Mouse (Mus musculus) c-Kit-positive CD71-negative TER-119-negative erythroid progenitor cells, embryonic 14.5 days (primary cell): Measurements from ENCODE around the gene Prkca.

Experiments
- DNase-seq: peaks from one replicate; pipeline ENCODE4 v3.0.0-alpha.2; 2013; ENCODE audit warnings: low read depth

Prkca gene

DNA sequence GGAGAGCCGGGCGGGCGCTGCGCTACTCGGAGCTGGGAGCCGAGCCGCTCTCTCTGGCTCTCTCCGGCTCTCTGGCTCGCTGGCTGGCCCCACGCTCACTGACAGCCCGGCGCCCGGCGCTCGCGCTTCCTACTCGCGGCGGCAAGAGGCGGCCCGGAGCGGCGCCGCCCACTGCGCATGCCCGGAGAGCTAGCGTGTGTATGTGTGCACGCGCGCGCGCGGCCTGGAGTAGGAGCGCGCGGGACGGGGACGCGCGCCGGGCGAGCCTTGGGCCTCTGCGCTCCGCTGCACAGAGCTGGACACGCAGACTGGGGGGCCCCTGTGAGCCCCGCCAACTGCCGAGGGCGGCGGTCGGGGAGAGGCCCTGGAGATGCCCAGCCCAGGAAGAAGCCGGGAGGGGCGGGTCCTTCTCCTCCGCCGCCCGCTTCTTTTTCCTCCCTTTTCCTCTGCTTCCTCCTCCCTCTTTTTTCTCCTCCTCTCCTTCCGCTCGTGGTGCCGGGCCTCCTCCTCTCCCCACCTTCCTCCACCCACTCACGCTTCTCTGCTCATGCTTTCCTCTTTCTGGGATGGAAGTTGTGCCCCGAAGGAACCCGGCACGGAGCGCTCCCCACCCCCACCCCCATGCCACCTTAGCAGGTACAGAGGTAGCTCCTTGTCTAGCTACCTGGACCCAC is at the start of gene Prkca:
TSS of gene Prkca (minus strand) at position 140 of the 674 bp plus-strand sequence.
- DNase-seq, result peak; percentile 78

DNA sequence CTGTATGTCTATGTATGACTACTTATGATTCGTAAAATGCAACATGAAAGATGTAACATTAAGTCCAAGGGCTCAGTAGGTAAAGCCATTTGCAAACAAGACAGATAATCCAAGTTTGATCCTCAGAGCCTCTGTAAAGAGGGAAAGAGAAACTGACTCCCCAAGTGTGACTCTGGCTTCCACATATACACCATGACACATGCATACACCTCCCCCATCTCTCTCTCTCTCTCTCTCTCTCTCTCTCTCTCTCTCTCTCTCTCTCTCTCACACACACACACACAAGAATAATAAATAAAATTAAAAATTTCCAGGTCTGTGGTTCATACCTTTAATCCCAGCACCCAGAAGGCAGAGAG is 41.9 kb upstream of the Prkca start:
- DNase-seq, result no peak

DNA sequence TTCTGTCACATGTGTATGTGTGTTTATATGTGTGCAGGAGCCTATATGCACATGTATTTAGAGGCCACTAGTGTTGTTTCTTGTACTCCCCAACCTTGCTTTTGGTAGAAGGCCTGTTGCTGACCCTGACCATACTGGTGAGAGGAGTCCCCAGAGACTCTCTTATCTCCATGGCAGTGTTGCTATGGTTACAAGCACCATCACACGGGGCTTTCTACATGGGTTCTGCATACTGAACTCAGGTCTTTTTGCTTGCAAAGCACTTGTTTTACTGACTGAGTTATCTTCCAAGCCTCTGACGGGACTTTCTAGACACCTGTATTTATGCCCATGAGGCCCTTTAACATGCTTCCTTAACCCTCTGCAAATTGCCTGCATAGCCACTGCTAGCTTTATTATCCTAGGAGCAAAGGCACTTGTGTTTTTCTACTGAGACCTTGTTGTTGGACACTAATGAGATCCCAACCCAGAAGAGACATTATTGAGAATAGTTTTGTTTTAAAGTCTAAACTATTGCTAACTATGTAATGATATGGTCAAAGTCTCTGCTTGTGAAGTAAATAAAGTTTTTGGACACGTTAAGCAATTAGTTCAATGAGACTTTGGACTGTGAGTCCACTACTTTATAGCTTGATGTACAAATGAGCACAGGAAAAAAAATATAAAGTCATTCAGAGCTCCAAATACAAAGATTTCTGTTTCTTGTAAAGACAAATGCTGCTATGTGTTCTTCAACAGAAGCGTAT is 41.4 kb upstream of the Prkca start:
- no peak for DNase-seq

DNA sequence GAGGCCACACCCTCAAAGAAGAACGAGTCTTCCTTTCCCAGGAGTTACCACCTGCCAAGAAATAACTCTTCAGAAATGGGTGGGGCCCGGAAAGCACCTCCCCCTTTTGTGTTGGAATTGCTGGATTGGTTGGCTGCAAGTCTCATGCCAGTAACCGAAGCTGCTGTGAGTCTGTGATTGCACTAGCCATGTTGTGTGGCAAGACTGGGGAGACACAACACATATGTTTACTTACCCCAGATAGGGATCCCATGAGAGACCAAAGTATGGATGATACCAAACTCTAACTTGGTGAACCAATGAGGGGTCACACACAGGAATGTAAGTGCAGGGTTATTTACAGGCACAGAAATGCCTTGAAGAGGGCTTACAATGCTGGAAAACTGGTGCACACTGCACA is 38.9 kb upstream of the Prkca start:
- no peak for DNase-seq

DNA sequence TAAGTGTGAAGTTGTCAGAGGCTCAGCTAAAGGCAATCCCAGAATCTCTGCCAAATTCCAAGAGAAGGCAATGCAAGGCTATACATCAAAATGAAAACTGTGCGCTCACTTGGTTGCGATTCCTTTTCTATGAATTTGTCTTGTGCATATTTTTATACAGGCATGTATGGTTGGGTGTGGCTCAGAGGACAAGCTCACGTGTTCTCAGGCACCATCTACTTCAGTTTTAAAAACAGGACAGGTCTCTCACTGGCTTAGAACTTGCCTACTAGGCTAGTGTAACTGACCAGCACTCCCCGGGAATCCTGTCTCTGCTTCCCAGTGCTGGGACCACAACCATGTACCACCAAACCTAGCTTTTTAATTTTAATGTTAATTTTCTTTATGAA is 34.6 kb upstream of the Prkca start:
- no peak for DNase-seq

DNA sequence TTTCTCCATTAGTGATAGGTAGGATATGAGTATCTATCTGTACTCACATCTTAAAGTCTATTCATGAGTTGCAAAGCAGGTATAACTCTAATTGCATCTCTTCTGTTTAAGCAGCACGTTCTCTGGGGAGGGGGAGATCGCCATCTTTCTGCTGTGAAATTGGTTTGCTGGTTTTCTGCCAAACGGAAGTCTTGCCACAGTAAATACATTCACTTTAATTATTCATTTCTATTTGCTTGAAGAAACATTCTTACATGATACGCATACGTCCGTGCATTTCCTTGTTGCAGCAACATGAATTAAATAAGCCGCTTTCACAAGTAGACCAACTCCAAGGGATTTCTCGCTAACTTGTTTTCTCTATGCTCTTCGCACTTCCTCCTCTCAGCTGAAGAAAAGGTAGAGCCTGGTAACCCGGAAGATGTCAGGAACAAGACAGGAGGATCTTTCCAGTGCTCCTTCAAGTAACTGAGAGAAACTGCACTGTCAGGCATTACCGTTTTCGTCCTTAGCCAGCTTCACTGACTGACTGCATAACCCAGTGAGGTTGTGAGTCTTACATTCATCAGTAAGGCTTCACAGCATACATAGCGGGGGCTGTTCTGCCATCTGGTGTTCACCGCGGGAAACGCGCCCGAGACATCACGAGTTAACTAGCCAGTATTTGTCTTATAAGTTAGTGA is 34.1 kb upstream of the Prkca start:
- peak; percentile 56 for DNase-seq

DNA sequence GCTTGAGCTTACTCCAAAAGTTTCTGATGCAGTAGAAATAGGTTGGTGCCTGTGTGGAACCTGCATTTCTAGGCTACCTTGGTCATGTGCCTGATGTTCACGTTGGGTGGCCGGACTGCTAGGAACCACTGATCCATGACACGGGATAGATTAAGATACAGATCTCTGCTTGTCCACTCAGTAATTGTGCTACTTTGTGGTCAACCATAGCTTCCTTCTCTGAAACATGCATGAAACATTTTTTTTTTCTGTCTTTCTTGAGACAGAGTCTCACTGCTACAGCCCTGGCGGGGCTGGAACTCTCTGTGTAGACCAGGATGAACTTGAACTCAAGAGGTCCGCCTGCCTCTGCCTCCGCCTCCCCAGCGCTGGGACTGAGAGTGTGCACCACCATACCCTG is 33.1 kb upstream of the Prkca start:
- no peak for DNase-seq

DNA sequence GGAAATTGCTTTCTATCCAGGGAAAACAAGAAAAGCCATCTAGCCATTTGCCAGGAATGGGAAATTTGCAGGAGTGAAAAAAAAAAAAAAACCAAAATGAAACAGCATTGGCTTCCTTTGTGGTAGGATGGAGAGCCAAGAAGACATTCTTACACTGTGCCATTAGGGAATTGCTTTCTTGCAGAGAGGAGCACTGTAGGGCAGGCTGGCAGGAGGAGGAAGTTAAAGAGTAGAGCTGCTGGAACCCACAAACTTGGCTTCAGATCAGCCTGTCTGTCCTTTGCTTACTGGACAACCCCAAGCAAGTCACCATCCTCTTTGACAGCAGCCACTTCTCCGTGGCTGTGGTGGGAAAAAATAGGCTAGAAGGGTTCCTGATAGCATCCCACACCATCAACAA is 23.3 kb upstream of the Prkca start:
- no peak for DNase-seq

DNA sequence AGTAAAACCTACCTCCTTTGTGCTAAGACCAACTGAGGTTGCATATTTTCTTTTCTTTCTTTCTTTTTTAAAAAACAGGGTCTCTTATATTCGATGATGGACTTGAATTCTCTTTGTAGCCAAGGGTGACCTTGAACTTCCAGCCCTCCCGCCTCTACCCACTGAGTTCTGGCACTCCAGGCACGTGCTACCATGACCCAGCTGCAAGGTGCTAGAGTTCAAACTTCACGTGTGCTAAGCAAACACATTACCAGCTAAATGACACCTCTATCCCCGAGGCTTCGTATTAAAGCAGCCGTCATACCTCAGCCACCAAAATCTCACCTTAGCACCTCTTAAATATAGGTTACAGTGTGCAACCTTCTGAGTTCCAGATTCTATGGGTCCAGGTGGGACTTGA is 21.9 kb upstream of the Prkca start:
- no peak for DNase-seq

DNA sequence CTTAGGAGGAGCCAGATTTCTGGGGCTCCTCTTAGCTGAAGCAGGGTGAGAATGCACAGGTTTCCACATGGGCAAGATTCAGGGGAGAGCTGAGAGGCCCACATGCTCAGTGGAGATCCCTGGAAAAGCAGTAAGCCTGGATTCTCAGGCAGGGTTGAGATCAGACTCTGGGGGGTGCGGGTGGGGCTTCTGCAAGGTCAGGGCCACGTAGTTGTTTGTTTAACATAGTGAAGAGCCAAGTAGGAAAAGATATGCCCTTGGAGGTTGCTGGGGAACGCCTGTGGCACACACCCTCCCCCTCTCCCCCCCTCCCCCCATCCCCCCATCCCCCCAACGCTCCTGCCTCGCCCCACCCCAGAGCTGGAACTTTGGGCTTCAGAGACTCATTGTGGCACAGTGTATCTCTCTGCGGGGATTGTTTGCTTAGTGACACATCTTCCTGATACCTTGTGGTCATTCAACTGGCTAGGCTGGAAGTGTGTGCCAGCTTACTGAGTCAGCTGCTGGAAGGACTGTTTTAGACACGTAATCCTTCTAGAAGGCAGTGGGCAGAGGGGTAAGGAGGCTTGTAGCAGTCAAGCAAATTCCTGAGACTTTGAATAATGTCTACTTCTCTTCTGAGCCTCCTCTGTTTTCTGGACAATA is 21.3 kb upstream of the Prkca start:
- no peak for DNase-seq

DNA sequence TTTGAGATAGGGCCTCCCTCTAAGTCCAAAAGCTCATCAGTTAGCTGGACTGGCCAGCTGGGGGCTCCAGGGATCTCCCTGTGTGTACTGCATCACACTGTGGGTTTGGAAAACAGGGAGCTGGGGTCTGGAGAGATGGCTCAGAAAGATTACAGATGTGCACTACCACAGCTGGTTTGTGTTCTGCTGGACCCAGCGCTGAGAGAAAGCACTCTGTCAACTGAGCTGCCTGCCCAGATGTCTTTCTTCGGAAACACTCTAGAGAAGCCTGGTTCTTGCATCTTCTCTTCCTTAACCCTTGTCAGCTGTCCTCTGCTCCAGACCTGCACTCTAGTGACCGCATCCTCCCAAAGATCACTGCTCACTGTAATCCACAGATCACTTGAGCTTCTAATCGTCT is 20.3 kb upstream of the Prkca start:
- no peak for DNase-seq

DNA sequence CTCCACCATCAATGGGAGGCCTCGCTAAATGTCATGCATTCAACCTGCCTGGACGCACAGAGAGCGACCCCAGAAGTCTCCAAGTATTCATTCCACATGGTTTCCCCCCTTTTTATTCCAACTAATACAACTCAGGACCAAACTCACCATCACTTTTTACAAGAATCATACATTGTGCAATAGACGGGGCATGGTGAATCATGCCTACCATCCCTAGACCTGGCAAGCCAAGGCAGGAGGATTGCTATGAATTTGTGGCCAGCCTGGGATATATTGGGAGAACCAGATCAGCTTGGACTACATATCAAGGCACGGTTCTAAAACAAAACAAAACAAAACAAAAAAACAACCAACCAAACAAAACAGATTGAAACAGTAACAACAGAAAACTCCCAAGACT is 19.2 kb upstream of the Prkca start:
- DNase-seq, result no peak

DNA sequence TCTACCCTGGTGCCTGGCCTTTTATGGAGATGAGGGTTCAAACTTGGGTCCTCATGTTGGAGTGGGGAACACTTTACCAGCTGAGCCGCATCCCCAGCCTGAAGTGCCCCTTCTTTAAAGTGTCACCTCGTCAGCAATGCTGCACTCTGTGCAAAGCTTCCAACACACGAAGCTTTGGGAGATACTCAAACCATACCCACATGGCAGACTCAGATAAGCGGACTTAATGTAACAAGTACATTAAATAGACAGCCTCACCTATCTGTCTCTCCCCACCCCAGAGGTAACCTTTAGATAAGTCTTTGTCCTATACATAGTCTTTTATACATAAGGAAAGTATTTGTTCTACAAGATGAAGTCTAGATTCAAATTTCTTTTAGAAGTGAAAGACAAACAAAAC is 17.3 kb upstream of the Prkca start:
- DNase-seq, result no peak

DNA sequence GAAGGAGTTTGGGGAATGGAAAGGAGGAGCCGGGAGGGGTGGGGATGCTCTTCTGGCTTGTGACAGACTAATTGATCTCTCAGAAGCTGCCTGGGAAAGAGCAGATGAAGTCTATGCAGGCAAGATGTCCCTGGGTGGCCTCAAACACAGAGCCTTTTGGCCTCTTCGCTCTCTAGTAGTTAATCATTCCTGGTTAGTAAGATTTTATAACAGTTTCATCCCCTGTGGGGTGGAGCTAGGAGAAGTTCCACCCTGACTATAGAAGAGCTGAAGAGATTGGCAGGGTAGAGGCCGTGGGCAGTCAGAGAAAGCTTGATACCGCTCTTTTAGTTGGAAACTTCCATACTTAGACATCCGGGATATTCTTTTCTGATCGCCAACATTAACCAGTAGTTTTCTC is 15.2 kb upstream of the Prkca start:
- no peak for DNase-seq

DNA sequence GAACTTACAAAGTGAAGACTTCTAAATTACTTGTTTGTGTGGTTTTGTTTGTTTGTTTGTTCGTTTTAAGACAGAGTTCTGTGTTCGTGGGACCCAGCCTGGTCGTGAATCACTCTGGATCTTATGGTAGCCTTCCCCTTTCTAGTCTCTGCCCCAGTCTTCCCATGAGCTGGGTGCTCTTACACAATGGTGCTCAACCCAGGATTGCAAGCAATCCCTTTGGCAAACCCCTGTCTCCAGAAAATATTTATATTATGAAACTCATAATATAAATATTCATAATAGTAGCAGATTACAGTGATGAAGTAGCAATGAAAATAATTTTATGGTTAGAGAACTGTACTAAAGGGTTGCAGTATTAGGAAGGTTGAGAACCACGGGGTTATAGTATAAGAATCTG is 12.3 kb upstream of the Prkca start:
- no peak for DNase-seq

DNA sequence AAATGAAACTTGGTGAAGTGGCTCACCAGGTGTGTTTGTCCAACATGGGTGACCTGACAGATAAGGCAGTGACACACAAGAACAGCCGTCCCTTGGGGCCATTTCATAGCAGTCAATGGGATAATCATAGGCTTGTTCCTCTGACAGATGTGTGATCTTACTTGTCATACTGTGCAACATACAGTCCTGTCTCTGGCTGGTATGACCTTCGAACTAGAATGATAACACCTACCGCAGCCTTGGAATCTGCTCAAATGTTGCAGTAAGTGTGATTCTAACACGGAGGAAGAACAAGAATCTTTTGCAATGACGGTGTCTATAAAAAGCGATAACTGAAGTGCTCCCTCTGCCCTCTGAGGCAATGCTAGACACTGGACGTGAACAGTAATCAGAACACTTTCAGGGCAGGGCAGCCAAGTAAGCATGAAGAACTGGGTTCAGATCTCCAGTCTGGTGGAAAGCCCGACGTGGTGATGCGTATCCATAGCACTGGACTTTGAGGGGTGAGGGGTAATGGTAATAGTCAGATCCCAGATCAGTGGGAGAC is 9.2 kb upstream of the Prkca start:
- no peak for DNase-seq

DNA sequence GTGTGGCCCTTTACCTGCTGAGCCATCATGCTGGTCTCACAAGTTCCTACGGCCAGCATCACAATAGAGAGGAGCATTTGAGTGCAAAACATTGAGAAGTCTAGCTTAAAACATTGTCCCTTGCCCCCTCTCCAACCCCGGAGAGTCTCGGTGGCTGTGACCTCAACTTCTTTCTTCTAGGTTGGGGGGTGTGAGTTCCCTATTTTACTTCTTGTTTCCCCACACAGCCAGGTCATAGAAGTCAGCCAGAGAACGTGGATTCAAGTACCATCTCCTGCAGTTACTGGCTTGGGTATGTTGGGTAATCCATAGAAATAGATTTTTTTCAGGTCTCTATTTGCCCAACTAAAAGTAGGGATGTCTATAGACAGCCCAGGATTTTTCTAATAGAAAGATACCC is 7.1 kb upstream of the Prkca start:
- DNase-seq, result peak; percentile 13

DNA sequence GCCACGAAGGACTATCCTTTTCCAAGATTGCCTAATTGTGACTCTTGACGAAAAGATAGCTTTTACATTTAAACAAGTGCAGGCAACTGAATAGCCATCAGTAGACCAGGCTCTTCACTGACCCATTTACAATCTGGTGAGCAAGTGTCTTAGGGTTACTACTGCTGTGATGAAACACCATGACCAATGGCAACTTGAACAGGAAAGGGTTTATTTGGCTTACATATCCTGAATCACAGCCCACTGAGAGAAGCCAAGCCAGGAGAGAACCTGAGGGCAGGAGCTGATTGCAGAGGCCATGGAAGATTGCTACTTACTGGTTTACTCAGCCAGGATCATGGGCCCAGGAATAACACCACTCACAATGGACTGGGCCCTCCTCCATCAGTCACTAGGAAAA is 1.6 kb upstream of the Prkca start:
- no peak for DNase-seq

DNA sequence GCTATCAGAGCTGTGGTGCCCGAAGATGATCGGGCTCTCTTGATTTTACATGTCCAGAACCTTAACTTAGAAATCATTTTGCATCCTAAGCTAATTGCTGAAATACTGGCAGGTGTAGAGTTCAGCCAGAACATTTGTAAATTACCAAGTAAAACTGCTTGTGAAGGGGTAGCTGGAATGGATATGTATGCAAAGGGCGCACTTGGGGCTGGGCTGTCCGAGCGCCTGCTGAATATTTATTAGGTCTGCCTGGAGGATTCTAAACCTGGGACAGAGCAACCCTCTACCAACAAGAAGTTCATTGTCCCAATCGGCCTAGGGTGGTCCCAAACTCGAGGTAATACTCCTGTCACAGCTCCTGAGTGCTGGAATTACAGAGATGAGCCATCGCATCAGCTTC is 1.0 kb upstream of the Prkca start:
- DNase-seq, result no peak

DNA sequence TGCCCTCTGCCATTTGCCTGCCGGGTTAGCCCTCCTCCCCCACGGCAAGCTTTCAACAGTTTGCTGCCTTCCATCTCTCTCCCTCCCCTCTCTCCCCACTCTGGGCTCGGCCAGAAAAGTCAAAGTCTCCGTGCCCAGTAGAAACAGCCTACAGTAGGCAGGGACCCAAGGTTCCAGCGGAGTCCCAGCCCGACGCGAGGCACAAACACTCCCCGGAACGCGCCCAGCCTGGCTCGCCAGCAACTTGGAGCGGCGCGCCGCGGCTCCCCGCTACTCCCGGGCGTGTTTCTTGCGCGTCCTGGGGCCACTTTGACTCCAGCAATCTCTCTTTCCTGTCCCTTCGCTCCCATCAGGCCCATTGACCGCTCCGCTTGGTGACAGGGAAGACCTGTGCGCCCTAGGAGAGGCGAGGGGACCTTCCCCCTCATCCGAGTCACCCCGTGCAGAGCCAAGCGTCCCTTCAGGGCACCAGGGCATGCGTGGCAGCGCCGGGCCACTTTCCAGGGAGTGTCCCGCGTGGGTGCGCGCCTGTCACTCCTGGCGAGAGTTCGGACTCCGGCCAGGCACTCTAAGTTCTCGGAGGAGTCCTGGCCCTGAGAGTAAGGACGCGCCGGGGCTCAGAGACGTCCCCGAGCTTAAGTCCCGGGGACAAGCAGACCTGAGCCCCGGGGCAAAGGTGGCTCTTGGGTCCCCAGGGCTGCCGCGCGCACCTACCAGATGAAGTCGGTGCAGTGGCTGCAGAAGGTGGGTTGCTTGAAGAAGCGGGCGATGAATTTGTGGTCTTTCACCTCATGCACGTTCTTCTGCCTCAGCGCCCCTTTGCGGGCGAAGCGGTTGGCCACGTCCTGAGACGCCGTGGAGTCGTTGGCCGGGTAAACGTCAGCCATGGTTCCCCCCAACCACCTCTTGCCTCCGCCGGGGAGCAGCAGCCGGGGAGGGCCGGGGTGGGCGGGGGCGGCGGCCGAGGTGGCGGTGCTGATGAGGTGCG is 653 bp downstream of the Prkca start, which contains the start of gene Apoh:
TSS of gene Apoh (plus strand) at position 574 of the 988 bp plus-strand sequence.
- DNase-seq, result peak; percentile 10

DNA sequence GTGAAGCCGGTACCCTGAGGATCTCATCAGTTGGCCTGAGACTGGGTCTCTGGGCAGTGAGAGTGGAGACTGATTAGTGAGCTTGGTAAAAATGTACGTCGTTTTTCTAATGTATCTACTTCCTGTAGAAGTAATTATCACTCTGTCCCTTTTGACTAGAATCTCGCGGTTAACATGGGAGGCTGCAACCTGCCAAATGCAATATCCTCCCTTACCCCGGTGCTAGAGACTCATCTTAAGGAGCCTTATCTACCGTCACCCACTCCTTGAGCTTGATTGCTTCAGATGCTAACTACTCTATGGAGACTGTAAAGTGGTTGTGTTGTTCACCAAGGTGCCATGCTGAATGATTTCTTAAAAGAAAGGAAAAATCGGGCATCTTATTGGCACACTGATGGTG is 1.9 kb downstream of the Prkca start:
- no peak for DNase-seq
